In genomic region chr17:66381338-66381737, GRCm38 (mm10) we compare ENCODE assay signal across 24 mouse cellular contexts.
"Had no signal": no experiment of that assay in that cellular context is flagged by ENCODE, and none has a peak within 500 bp of the region (broad histone marks: within the 10 kb centered on the region; RNA-seq: fewer than 3 reads in every experiment).

No protein-coding gene starts in this region.

- H3K27me3 ChIP-seq: heart, embryonic 13.5 days; heart, embryonic 15.5 days; hindbrain, embryonic 13.5 days; hindbrain, embryonic 15.5 days; kidney, embryonic 15.5 days; limb, embryonic 13.5 days had no signal

- H3K9me3 ChIP-seq: heart, embryonic 13.5 days; heart, embryonic 15.5 days; hindbrain, embryonic 13.5 days; hindbrain, embryonic 15.5 days; kidney, embryonic 15.5 days; limb, embryonic 13.5 days had no signal

- ATAC-seq: hindbrain, postnatal 0 days; intestine, embryonic 16.5 days had no signal

- H3K4me3 ChIP-seq: heart, adult 2 months; heart, embryonic 13.5 days; heart, embryonic 15.5 days; hindbrain, embryonic 13.5 days; hindbrain, embryonic 15.5 days; kidney, embryonic 15.5 days; limb, embryonic 13.5 days had no signal

- H3K36me3 ChIP-seq: heart, embryonic 13.5 days; heart, embryonic 15.5 days had no signal

- H3K9ac ChIP-seq: heart, embryonic 13.5 days; heart, embryonic 15.5 days; hindbrain, embryonic 13.5 days; hindbrain, embryonic 15.5 days; kidney, embryonic 15.5 days; limb, embryonic 13.5 days had no signal

- H3K27ac ChIP-seq: heart, adult 2 months; heart, embryonic 13.5 days; heart, embryonic 15.5 days; hindbrain, embryonic 13.5 days; hindbrain, embryonic 15.5 days; hindbrain, postnatal 0 days; kidney, embryonic 15.5 days; kidney, postnatal 0 days; limb, embryonic 13.5 days had no signal

- DNase-seq: gastrocnemius, postnatal 14 days; gastrocnemius, postnatal 36 days; heart, adult 11 months; heart, adult 2 months; heart, postnatal 14 days; heart, postnatal 36 days; kidney, adult 11 months; kidney, adult 2 months; kidney, adult 9 months; kidney, postnatal 14 days; kidney, postnatal 36 days; layer of hippocampus, adult 9-11 months; layer of hippocampus, postnatal 36 days; left cerebral cortex, postnatal 4 days had no signal

- H3K4me2 ChIP-seq: heart, embryonic 11.5 days; heart, embryonic 13.5 days; heart, embryonic 15.5 days; hindbrain, embryonic 13.5 days; hindbrain, embryonic 15.5 days; kidney, embryonic 15.5 days; limb, embryonic 13.5 days had no signal

- H3K4me1 ChIP-seq: heart, embryonic 13.5 days; heart, embryonic 15.5 days; hindbrain, embryonic 13.5 days; hindbrain, embryonic 15.5 days; kidney, embryonic 15.5 days; limb, embryonic 13.5 days had no signal
